Mouse (Mus musculus) C2C12 (cell line): ENCODE data around the gene Brd4.
A peak's percentile ranks its signal among the peaks of the same experiment; 100 is the strongest.

Experiments used
- CTCF ChIP-seq: IDR thresholded peaks from one replicate; pipeline ENCODE4 v1.5.1; 2011; ENCODE audit not compliant: control insufficient read depth, insufficient read depth, insufficient read length
- USF1 ChIP-seq: IDR thresholded peaks from one replicate; pipeline ENCODE4 v1.6.1; 2011; ENCODE audit warnings: low read depth, mild to moderate bottlenecking, control low read depth, moderate library complexity

GRCm38 (mm10) chr17:32209752-32210151 lies 74.8 kb downstream of the Brd4 start:
- TF ChIP-seq CTCF, result peak; percentile 43
- no peak for TF ChIP-seq USF1
